Mouse (Mus musculus): ENCODE results near the gene Rsph9. TPM values are rescaled to one million over a fixed set of nuclear protein-coding genes. Genes with fewer than 3 reads are reported as not detected.

Gene Rsph9
- polyA plus RNA-seq, 1 experiment, result not detected

DNA sequence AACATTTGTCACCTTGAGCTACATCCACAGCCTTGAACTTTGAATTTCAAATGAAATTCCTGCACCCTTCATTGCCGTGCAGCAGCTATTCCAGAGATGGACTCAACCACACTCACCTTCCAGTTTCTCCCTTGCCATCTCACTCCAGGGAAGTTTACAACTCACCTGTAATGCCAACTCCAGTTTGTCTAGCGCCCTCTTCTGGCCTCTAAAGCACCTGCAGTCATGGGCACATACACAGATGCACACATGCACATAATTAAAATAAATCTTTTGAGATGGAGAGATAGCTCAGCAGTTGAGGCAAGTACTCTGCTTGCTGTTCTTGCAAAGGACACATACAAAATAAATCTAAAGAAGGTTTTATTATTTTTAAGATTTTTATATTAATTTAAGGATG, 65.0 kb downstream of the Rsph9 start:
- 71% methylated on average over 2 of the region's 2 CpGs for WGBS
- Histone ChIP-seq H3K27ac (ENCODE audit: insufficient read depth, low read depth, low read length) (no peak overlapping the region), H3K4me3 (ENCODE audit: insufficient read depth, low read depth, low read length) (no peak overlapping the region), H3K4me1 (ENCODE audit: control insufficient read depth, insufficient read depth, low read length) (peaks cover 3% of the 10 kb centered on the region)
- no peak for TF ChIP-seq POLR2A (IDR thresholded peaks at IDR 0.05; ENCODE audit: insufficient read depth, low read depth, low read length)

DNA sequence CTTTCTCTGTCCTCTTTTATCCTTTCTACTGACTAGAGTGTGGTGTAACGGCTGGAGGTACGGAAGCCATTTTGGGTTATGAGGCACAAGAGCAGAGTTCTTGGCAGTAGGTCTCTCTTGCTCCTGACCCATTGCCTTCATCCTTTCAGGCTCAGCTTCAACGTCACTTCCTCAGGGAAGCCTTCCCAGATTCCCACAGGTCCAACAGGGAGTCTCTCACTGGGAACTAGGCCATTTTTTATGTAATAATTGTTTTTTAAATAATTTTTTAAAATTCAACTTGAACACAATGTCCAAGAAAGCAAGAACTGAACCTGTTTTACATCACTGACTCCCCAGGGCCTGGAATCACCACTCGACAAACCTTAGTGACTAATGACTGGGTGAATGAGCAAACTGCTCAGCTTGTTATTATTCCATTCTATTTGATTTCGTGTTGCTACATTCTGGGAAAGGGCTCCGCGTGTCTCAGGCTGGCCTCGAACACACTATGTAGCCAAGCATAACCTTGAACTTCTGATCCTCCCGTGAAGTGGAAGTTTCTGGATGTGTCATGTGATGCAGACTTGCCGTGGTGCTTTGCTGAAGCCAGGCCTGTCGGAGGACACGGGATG, 66.0 kb downstream of the Rsph9 start:
- TF ChIP-seq CTCF (IDR thresholded peaks at IDR 0.05; ENCODE audit: insufficient read depth, low read depth, low read length) (no peak), POLR2A (IDR thresholded peaks at IDR 0.05; ENCODE audit: insufficient read depth, low read depth, low read length) (no peak)
- H3K4me3 ChIP-seq (ENCODE audit: insufficient read depth, low read depth, low read length), result no peak overlapping the region
- WGBS, result 93% methylated on average over 12 of the region's 12 CpGs
- H3K4me1 ChIP-seq (ENCODE audit: control insufficient read depth, insufficient read depth, low read length), result peaks cover 5% of the 10 kb centered on the region; the same call in 1 of the 2 replicates
- no peak overlapping the region for H3K27ac ChIP-seq (ENCODE audit: insufficient read depth, low read depth, low read length)

DNA sequence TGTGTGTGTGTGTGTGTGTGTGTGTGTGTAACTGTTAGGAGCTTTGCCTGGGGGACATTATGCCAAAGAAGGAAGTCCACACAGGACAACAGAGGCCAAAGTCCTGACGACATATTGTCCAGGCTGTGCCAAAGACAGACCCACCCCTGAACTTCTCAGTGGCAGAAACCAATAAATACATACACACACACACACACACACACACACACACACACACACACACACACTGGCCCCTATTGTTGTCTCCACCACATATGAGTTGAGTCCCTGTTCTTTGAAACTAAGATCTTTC, 67.8 kb downstream of the Rsph9 start:
- no peak overlapping the region for H3K4me3 ChIP-seq (ENCODE audit: insufficient read depth, low read depth, low read length)
- TF ChIP-seq POLR2A (IDR thresholded peaks at IDR 0.05; ENCODE audit: insufficient read depth, low read depth, low read length), result no peak
- TF ChIP-seq CTCF (IDR thresholded peaks at IDR 0.05; ENCODE audit: insufficient read depth, low read depth, low read length), result no peak
- H3K4me1 ChIP-seq (ENCODE audit: control insufficient read depth, insufficient read depth, low read length), result peaks cover 5% of the 10 kb centered on the region; the same call in 1 of the 2 replicates
- 79% methylated on average over 1 of the region's 1 CpGs for WGBS
- H3K27ac ChIP-seq (ENCODE audit: insufficient read depth, low read depth, low read length), result no peak overlapping the region

DNA sequence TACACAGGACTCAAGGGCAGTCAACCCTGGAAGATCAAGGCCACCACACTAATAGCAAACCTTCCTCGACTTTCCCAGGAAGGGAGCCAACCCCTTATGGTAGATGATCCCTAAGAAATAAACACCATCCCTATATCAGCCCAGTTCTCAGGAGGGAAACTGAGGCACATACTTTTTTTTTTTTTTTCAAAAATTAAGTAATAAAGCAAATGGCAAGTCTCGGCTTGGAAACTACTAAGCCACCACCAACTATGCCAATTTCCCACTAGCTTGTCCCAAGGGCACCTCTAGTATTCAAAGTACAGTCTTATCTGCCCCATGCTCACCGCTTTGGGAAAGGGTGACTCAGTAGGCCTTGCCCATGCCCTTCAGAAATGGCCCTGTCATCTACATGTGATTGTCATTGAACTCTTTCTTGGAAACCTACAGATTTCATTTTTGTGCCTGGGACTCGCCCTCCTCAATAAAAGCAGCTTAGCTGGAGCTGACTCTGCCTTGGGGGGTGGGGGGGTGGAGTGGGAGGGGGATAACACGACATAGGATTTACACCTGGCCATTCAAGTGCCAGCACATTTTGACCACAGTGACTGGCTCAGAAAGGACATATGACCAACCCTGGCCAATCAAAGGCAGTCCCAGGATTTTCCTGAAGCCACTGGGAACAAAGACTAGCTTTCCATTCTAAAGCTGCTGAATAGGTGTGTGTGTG, 68.3 kb downstream of the Rsph9 start:
- WGBS, result 72% methylated on average over 5 of the region's 5 CpGs
- Histone ChIP-seq H3K4me1 (ENCODE audit: control insufficient read depth, insufficient read depth, low read length) (peaks cover 5% of the 10 kb centered on the region; the same call in 1 of the 2 replicates), H3K4me3 (ENCODE audit: insufficient read depth, low read depth, low read length) (no peak overlapping the region), H3K27ac (ENCODE audit: insufficient read depth, low read depth, low read length) (no peak overlapping the region)
- TF ChIP-seq CTCF (IDR thresholded peaks at IDR 0.05; ENCODE audit: insufficient read depth, low read depth, low read length) (no peak), POLR2A (IDR thresholded peaks at IDR 0.05; ENCODE audit: insufficient read depth, low read depth, low read length) (no peak)

DNA sequence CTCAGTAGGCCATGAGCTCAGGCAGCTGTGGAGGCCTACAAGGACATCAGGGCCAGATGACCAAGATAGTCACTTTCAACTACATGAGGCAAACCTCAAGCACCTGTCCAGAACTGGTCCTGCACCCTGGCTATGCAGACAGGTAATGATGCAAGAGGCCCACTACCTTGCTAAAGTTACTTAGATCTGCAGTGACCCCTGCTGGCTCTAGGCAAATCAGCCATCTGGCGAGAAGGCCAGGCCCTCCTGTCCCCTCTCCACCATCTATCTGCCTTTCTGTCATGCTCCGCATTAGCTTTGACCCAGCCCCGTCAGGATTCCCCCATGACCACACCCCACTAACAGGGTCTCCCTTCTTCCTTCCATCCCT, 68.9 kb downstream of the Rsph9 start:
- TF ChIP-seq POLR2A (IDR thresholded peaks at IDR 0.05; ENCODE audit: insufficient read depth, low read depth, low read length), result no peak
- no peak for TF ChIP-seq CTCF (IDR thresholded peaks at IDR 0.05; ENCODE audit: insufficient read depth, low read depth, low read length)
- no peak overlapping the region for H3K27ac ChIP-seq (ENCODE audit: insufficient read depth, low read depth, low read length)

DNA sequence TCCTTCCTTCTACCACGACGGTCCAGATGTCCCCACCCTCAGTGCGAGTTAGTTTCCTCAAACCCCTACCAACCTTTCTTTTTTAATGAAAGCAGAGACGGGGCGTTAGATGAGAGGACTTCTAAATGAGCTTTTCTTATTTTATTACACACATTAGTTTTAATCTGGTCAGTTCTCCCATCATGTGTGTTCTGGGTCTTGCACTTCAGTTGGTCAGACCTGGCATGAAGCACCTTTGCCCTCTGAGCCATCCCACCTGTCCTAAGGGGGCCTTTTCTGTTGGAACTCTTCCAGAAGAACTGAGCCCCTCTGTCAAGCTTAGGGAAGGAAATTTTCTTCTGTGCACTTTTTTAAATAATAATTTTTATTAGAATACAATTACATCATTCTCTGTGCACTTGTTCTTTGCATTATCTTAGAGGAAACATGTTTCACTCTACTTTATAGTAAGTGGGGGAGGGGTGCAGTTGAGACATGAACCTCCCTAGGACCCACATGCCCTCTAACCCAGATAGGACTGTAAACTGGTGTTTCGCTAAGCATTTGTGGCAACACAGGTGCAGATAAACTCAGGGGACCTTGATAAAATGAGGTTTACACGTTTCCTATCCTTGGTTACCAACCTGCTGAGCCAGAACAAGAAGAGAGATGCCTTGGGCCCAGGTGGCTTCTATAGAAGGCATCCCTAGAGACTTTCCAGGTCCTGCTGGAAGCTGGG, 69.5 kb downstream of the Rsph9 start:
- no peak overlapping the region for H3K4me3 ChIP-seq (ENCODE audit: insufficient read depth, low read depth, low read length)
- 59% methylated on average over 7 of the region's 7 CpGs for WGBS
- TF ChIP-seq POLR2A (IDR thresholded peaks at IDR 0.05; ENCODE audit: insufficient read depth, low read depth, low read length), result no peak
- H3K27ac ChIP-seq (ENCODE audit: insufficient read depth, low read depth, low read length), result no peak overlapping the region
- H3K4me1 ChIP-seq (ENCODE audit: control insufficient read depth, insufficient read depth, low read length), result peaks cover 5% of the 10 kb centered on the region; the same call in 1 of the 2 replicates

More for the DNA sequence above, 68.9 kb downstream of the Rsph9 start:
- peaks cover 5% of the 10 kb centered on the region; the same call in 1 of the 2 replicates for H3K4me1 ChIP-seq (ENCODE audit: control insufficient read depth, insufficient read depth, low read length)
- 80% methylated on average over 3 of the region's 3 CpGs for WGBS
- H3K4me3 ChIP-seq (ENCODE audit: insufficient read depth, low read depth, low read length), result no peak overlapping the region

DNA sequence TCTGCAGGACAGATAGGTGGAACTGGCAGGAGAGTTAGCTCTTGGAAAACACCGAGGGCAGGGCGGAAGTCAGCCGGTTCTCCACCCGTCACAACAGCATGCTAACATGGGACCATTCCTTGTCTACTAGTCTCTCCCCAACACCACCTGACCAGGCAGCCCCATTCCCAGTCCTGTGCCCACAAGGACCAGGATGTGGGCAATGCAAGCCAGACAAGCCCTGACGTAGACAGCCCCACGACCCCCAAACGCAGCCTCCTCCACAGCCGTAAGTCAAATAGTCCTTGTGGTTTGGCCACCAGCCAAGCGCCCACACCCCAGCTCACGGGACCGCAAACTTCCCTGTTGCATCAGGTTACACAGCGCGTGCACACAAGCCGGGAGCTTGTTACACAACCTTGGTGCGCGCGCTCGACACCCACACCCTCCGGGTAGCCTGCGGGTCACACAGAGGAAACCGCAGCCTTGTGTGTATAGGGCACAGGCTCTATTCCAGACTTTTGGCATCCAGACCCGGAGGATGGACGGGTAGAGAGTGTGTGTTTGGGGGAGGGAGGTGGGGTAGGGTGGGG, 70.2 kb downstream of the Rsph9 start:
- Histone ChIP-seq H3K4me3 (ENCODE audit: insufficient read depth, low read depth, low read length) (no peak overlapping the region; the same call in 1 of the 2 replicates), H3K27ac (ENCODE audit: insufficient read depth, low read depth, low read length) (no peak overlapping the region), H3K4me1 (ENCODE audit: control insufficient read depth, insufficient read depth, low read length) (peaks cover 5% of the 10 kb centered on the region; the same call in 1 of the 2 replicates)
- 51% methylated on average over 23 of the region's 23 CpGs for WGBS
- TF ChIP-seq POLR2A (IDR thresholded peaks at IDR 0.05; ENCODE audit: insufficient read depth, low read depth, low read length) (no peak), CTCF (IDR thresholded peaks at IDR 0.05; ENCODE audit: insufficient read depth, low read depth, low read length) (no peak)

Other genes starting within 250 kb of the Rsph9 start
- not detected in 2 replicates for gene Vegfa, start 111.8 kb downstream of the Rsph9 start, polyA plus RNA-seq (2012; ENCODE audit: insufficient read depth, insufficient read length, low replicate concordance, missing spikeins)
- not detected in 2 replicates for gene Mrps18a, start 33.2 kb downstream of the Rsph9 start, polyA plus RNA-seq (2012; ENCODE audit: insufficient read depth, insufficient read length, low replicate concordance, missing spikeins)
- not detected in 2 replicates for gene Mad2l1bp, start 9.3 kb upstream of the Rsph9 start, polyA plus RNA-seq (2012; ENCODE audit: insufficient read depth, insufficient read length, low replicate concordance, missing spikeins)
- gene Gtpbp2, start 16.8 kb upstream of the Rsph9 start, polyA plus RNA-seq (2012; ENCODE audit: insufficient read depth, insufficient read length, low replicate concordance, missing spikeins), result not detected in 2 replicates
- not detected in 2 replicates for gene Polh, start 58.4 kb upstream of the Rsph9 start, polyA plus RNA-seq (2012; ENCODE audit: insufficient read depth, insufficient read length, low replicate concordance, missing spikeins)
- 150 TPM in 1 of 2 replicates, not detected in the other for gene Xpo5, start 58.6 kb upstream of the Rsph9 start, polyA plus RNA-seq (2012; ENCODE audit: insufficient read depth, insufficient read length, low replicate concordance, missing spikeins)
- not detected in 2 replicates for gene Polr1c, start 103.8 kb upstream of the Rsph9 start, polyA plus RNA-seq (2012; ENCODE audit: insufficient read depth, insufficient read length, low replicate concordance, missing spikeins)
- not detected in 2 replicates for gene Yipf3, start 103.9 kb upstream of the Rsph9 start, polyA plus RNA-seq (2012; ENCODE audit: insufficient read depth, insufficient read length, low replicate concordance, missing spikeins)
- not detected in 2 replicates for gene Lrrc73, start 109.3 kb upstream of the Rsph9 start, polyA plus RNA-seq (2012; ENCODE audit: insufficient read depth, insufficient read length, low replicate concordance, missing spikeins)
- gene Tjap1, start 138.8 kb upstream of the Rsph9 start, polyA plus RNA-seq (2012; ENCODE audit: insufficient read depth, insufficient read length, low replicate concordance, missing spikeins), result not detected in 2 replicates
- not detected in 2 replicates for gene Dlk2, start 153.2 kb upstream of the Rsph9 start, polyA plus RNA-seq (2012; ENCODE audit: insufficient read depth, insufficient read length, low replicate concordance, missing spikeins)
- gene Abcc10, start 184.1 kb upstream of the Rsph9 start, polyA plus RNA-seq (2012; ENCODE audit: insufficient read depth, insufficient read length, low replicate concordance, missing spikeins), result not detected in 2 replicates
- gene Zfp318, start 239.5 kb upstream of the Rsph9 start, polyA plus RNA-seq (2012; ENCODE audit: insufficient read depth, insufficient read length, low replicate concordance, missing spikeins), result not detected in 2 replicates

All from olfactory bulb, adult 2 months (tissue).